Mouse (Mus musculus) neural tube, embryonic 14.5 days (tissue): ENCODE data around the gene Oosp1. TPM values are rescaled to one million over a fixed set of nuclear protein-coding genes. Genes with fewer than 3 reads are reported as not detected.

Experiments
- ATAC-seq: fragments of 200-750 bp; cut with Nextera tagmentation; 2 replicates; pipeline ENCODE4 v1.8.0; 2017; ENCODE audit warnings: low read depth, mild to moderate bottlenecking, moderate TSS enrichment, moderate library complexity
- H3K27ac ChIP-seq: fragments of 300-500 bp; sonication (generic); 2 replicates; pipeline ENCODE4 v1.5.1; 2014; ENCODE audit warnings: low read depth, mild to moderate bottlenecking, control low read depth, low read length, moderate library complexity, mixed read lengths
- H3K27me3 ChIP-seq: fragments of 300-500 bp; sonication (generic); 2 replicates; pipeline ENCODE4 v1.6.1; 2014; ENCODE audit warnings: low read length; ENCODE audit not compliant: control insufficient read depth, insufficient read depth
- H3K36me3 ChIP-seq: fragments of 300-500 bp; sonication (generic); 2 replicates; pipeline ENCODE4 v1.6.1; 2014; ENCODE audit warnings: low read length, mixed read lengths; ENCODE audit not compliant: control insufficient read depth, insufficient read depth
- H3K4me1 ChIP-seq: fragments of 300-500 bp; sonication (generic); 2 replicates; pipeline ENCODE4 v1.6.1; 2014; ENCODE audit warnings: low read length; ENCODE audit not compliant: control insufficient read depth, insufficient read depth
- H3K4me2 ChIP-seq: fragments of 300-500 bp; sonication (generic); 2 replicates; pipeline ENCODE4 v1.6.1; 2014; ENCODE audit warnings: mild to moderate bottlenecking, low read depth, low read length, control low read depth
- H3K4me3 ChIP-seq: fragments of 300-500 bp; sonication (generic); 2 replicates; pipeline ENCODE4 v1.5.1; 2014; ENCODE audit warnings: low read depth, low read length, control low read depth, mixed read lengths
- H3K9ac ChIP-seq: fragments of 300-500 bp; sonication (generic); replicated peaks from 2 replicates; pipeline ENCODE4 v1.6.1; 2014; ENCODE audit warnings: low read depth, mild to moderate bottlenecking, control low read depth, low read length, mixed read lengths
- H3K9me3 ChIP-seq: fragments of 300-500 bp; sonication (generic); 2 replicates; pipeline ENCODE4 v1.6.1; 2016; ENCODE audit warnings: low read length; ENCODE audit not compliant: control insufficient read depth
- WGBS: fragments of 180-500 bp; shearing (Covaris S2); extraction: QIAGEN DNeasy Blood & Tissue Kit; methylation state at CpG from one replicate; pipeline ENCODE4 v1.1.7; 2014; 5-methylcytosine and 5-hydroxymethylcytosine counted together
- polyA plus RNA-seq: library from polyadenylated mRNA; unstranded; fragments of >200 nt; fragmentation: Nextera tagmentation; extraction: Ambion mirVana; gene quantifications from 2 replicates; pipeline ENCODE4 v1.2.1, GENCODE M21; 2014

Oosp1 gene
- polyA plus RNA-seq, 1 experiment from 2014 or later, result not detected

GRCm38 (mm10) chr19:11696755-11697154, 5.8 kb upstream of the Oosp1 start, which contains the start of gene Oosp3:
Oosp3 (plus strand) TSS chr19:11697055.
- 85% methylated on average over 2 of the region's 2 CpGs for WGBS
- Histone ChIP-seq H3K4me3 (no peak within 1 kb of the TSS), H3K4me1 (no peaks in the 10 kb centered on the region), H3K36me3 (no peaks in the 10 kb centered on the region), H3K9me3 (no peaks in the 10 kb centered on the region), H3K27me3 (no peaks in the 10 kb centered on the region), H3K9ac (no peak within 1 kb of the TSS), H3K4me2 (no peak within 1 kb of the TSS), H3K27ac (no peak within 1 kb of the TSS)
- no peak for ATAC-seq

GRCm38 (mm10) chr19:11691454-11691853, 504 bp upstream of the Oosp1 start:
- H3K9me3 ChIP-seq, result no peaks in the 10 kb centered on the region
- no peak overlapping the region for H3K4me2 ChIP-seq
- H3K9ac ChIP-seq, result no peak overlapping the region
- no peaks in the 10 kb centered on the region for H3K4me1 ChIP-seq
- no peak overlapping the region for H3K27ac ChIP-seq
- H3K27me3 ChIP-seq, result no peaks in the 10 kb centered on the region
- ATAC-seq, result no peak
- no peaks in the 10 kb centered on the region for H3K36me3 ChIP-seq
- H3K4me3 ChIP-seq, result no peak overlapping the region
- 72% methylated on average over 1 of the region's 1 CpGs for WGBS

GRCm38 (mm10) chr19:11661562-11661961, 29.4 kb downstream of the Oosp1 start:
- no peak for ATAC-seq
- Histone ChIP-seq H3K4me1 (no peaks in the 10 kb centered on the region), H3K27me3 (no peaks in the 10 kb centered on the region), H3K4me3 (no peak overlapping the region), H3K27ac (no peak overlapping the region), H3K4me2 (no peak overlapping the region), H3K36me3 (no peaks in the 10 kb centered on the region), H3K9ac (no peak overlapping the region), H3K9me3 (no peaks in the 10 kb centered on the region)

GRCm38 (mm10) chr19:11660459-11660858, 30.5 kb downstream of the Oosp1 start, which contains the start of gene Oosp2:
Oosp2 (minus strand) TSS chr19:11660559.
- no peak for ATAC-seq
- Histone ChIP-seq H3K9me3 (no peaks in the 10 kb centered on the region), H3K4me3 (no peak within 1 kb of the TSS), H3K36me3 (no peaks in the 10 kb centered on the region), H3K4me2 (no peak within 1 kb of the TSS), H3K4me1 (no peaks in the 10 kb centered on the region), H3K27me3 (no peaks in the 10 kb centered on the region), H3K9ac (no peak within 1 kb of the TSS), H3K27ac (no peak within 1 kb of the TSS)
- 84% methylated on average over 5 of the region's 5 CpGs for WGBS

- Histone ChIP-seq H3K4me2 (no peak overlapping the region), H3K4me1 (no peaks in the 10 kb centered on the region), H3K9me3 (no peaks in the 10 kb centered on the region), H3K4me3 (no peak overlapping the region), H3K27me3 (no peaks in the 10 kb centered on the region), H3K27ac (no peak overlapping the region), H3K9ac (no peak overlapping the region), H3K36me3 (no peaks in the 10 kb centered on the region)
- ATAC-seq, result no peak
- WGBS, result 79% methylated on average over 2 of the region's 2 CpGs
These were observed 31.8 kb downstream of the Oosp1 start for GRCm38 (mm10) chr19:11659142-11659541.

GRCm38 (mm10) chr19:11649564-11649963, 41.4 kb downstream of the Oosp1 start:
- no peak for ATAC-seq
- Histone ChIP-seq H3K4me1 (no peaks in the 10 kb centered on the region), H3K4me3 (no peak overlapping the region), H3K9ac (no peak overlapping the region), H3K9me3 (no peaks in the 10 kb centered on the region), H3K27ac (no peak overlapping the region), H3K36me3 (no peaks in the 10 kb centered on the region), H3K4me2 (no peak overlapping the region), H3K27me3 (no peaks in the 10 kb centered on the region)
- 88% methylated on average over 4 of the region's 4 CpGs for WGBS

- H3K4me3 ChIP-seq, result no peak overlapping the region
- H3K4me2 ChIP-seq, result no peak overlapping the region
- no peaks in the 10 kb centered on the region for H3K4me1 ChIP-seq
- ATAC-seq, result no peak
- H3K27ac ChIP-seq, result no peak overlapping the region
- H3K9me3 ChIP-seq, result no peaks in the 10 kb centered on the region
- 78% methylated on average over 3 of the region's 3 CpGs for WGBS
- H3K27me3 ChIP-seq, result no peaks in the 10 kb centered on the region
- no peak overlapping the region for H3K9ac ChIP-seq
- H3K36me3 ChIP-seq, result no peaks in the 10 kb centered on the region
These were observed 44.8 kb downstream of the Oosp1 start for GRCm38 (mm10) chr19:11646166-11646565.

- 71% methylated on average over 1 of the region's 1 CpGs for WGBS
- no peak within 1 kb of the TSS for H3K9ac ChIP-seq
- H3K4me2 ChIP-seq, result no peak within 1 kb of the TSS
- no peak within 1 kb of the TSS for H3K27ac ChIP-seq
- no peak within 1 kb of the TSS for H3K4me3 ChIP-seq
- no peaks in the 10 kb centered on the region for H3K9me3 ChIP-seq
- no peak for ATAC-seq
- no peaks in the 10 kb centered on the region for H3K36me3 ChIP-seq
- no peaks in the 10 kb centered on the region for H3K4me1 ChIP-seq
- no peaks in the 10 kb centered on the region for H3K27me3 ChIP-seq
These were observed 50.2 kb downstream of the Oosp1 start, which contains the start of gene Ms4a3 for GRCm38 (mm10) chr19:11640732-11641131. Ms4a3 (minus strand) TSS chr19:11640851.

GRCm38 (mm10) chr19:11639038-11639437, 51.9 kb downstream of the Oosp1 start:
- H3K27ac ChIP-seq, result no peak overlapping the region
- no peaks in the 10 kb centered on the region for H3K9me3 ChIP-seq
- ATAC-seq, result no peak
- no peaks in the 10 kb centered on the region for H3K27me3 ChIP-seq
- H3K4me3 ChIP-seq, result no peak overlapping the region
- no peak overlapping the region for H3K4me2 ChIP-seq
- no peaks in the 10 kb centered on the region for H3K36me3 ChIP-seq
- H3K9ac ChIP-seq, result no peak overlapping the region
- WGBS, result 85% methylated on average over 4 of the region's 4 CpGs
- H3K4me1 ChIP-seq, result no peaks in the 10 kb centered on the region

- H3K9me3 ChIP-seq, result no peaks in the 10 kb centered on the region
- no peak overlapping the region for H3K27ac ChIP-seq
- WGBS, result 89% methylated on average over 5 of the region's 5 CpGs
- H3K4me1 ChIP-seq, result no peaks in the 10 kb centered on the region
- H3K27me3 ChIP-seq, result no peaks in the 10 kb centered on the region
- no peaks in the 10 kb centered on the region for H3K36me3 ChIP-seq
- no peak overlapping the region for H3K9ac ChIP-seq
- ATAC-seq, result no peak
- H3K4me2 ChIP-seq, result no peak overlapping the region
- no peak overlapping the region for H3K4me3 ChIP-seq
These were observed 55.4 kb downstream of the Oosp1 start for GRCm38 (mm10) chr19:11635572-11635971.
